Mouse (Mus musculus) neural tube, embryonic 15.5 days (tissue): Measurements from ENCODE around the gene Adcy9. TPM values are rescaled to one million over a fixed set of nuclear protein-coding genes. Genes with fewer than 3 reads are reported as not detected.

Experiments used
- ATAC-seq: fragments of 200-750 bp; cut with Nextera tagmentation; 2 replicates; pipeline ENCODE4 v1.8.0; 2017; ENCODE audit warnings: mild to moderate bottlenecking, moderate TSS enrichment, moderate library complexity; ENCODE audit not compliant: low FRiP score
- H3K27ac ChIP-seq: fragments of 300-500 bp; sonication (generic); replicated peaks from 2 replicates; pipeline ENCODE4 v1.5.1; 2015; ENCODE audit warnings: mild to moderate bottlenecking, inconsistent platforms
- H3K27me3 ChIP-seq: fragments of 300-500 bp; sonication (generic); replicated peaks from 2 replicates; pipeline ENCODE4 v1.6.1; 2015; ENCODE audit warnings: inconsistent platforms
- H3K36me3 ChIP-seq: fragments of 300-500 bp; sonication (generic); 2 replicates; pipeline ENCODE4 v1.6.1; 2015; ENCODE audit warnings: inconsistent platforms
- H3K4me1 ChIP-seq: fragments of 300-500 bp; sonication (generic); 2 replicates; pipeline ENCODE4 v1.6.1; 2015; ENCODE audit warnings: inconsistent platforms
- H3K4me2 ChIP-seq: fragments of 300-500 bp; sonication (generic); 2 replicates; pipeline ENCODE4 v1.6.1; 2015; ENCODE audit warnings: inconsistent platforms, mild to moderate bottlenecking, moderate library complexity
- H3K4me3 ChIP-seq: fragments of 300-500 bp; sonication (generic); replicated peaks from 2 replicates; pipeline ENCODE4 v1.5.1; 2015; ENCODE audit warnings: mild to moderate bottlenecking, inconsistent platforms
- H3K9ac ChIP-seq: fragments of 300-500 bp; sonication (generic); replicated peaks from 2 replicates; pipeline ENCODE4 v1.6.1; 2015; ENCODE audit warnings: mild to moderate bottlenecking, inconsistent platforms
- H3K9me3 ChIP-seq: fragments of 300-500 bp; sonication (generic); replicated peaks from 2 replicates; pipeline ENCODE4 v1.6.1; 2016; ENCODE audit warnings: inconsistent platforms
- WGBS: fragments of 180-500 bp; shearing (Covaris S2); methylation state at CpG from one replicate; pipeline ENCODE4 v1.1.7; 2015; ENCODE audit warnings: mixed read lengths; 5-methylcytosine and 5-hydroxymethylcytosine counted together
- polyA plus RNA-seq: library from polyadenylated mRNA; unstranded; fragments of >200 nt; fragmentation: Nextera tagmentation; extraction: Ambion mirVana; gene quantifications from 2 replicates; pipeline ENCODE4 v1.2.1, GENCODE M21; 2015

Gene Adcy9
- polyA plus RNA-seq, 1 experiment from 2014 or later, result 5.0 TPM

DNA sequence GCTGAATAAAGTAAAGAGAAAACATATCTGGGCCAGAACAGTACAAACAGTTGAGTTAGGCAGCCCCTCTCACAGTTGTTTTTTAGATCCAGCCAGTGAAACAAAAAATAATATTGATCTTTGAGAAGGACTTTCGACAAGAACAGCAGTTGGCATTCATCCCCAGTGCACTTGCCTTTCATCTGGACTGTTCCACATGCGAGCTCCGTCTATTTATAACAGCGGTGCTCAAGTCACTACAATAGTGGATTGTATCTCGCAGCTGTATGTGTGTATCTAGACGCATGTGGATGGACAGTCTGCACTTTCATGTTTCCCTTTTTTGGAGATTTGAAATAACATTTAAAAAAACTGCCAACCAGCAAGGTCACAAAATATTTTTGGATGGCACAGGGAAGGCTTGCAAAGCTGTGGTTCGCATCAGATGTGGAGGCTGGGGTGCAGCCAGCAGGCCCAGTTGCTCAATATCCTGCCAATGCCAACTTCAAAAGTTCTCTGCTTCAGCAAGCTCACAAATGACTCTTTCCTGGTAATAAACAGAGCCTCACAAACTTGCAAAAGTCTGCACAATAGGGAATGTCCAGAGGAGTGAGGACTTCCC, 45.4 kb downstream of the Adcy9 start:
- Histone ChIP-seq H3K36me3 (no peaks in the 10 kb centered on the region), H3K4me3 (no peak overlapping the region), H3K27ac (no peak overlapping the region), H3K9me3 (no peaks in the 10 kb centered on the region), H3K27me3 (no peaks in the 10 kb centered on the region), H3K4me2 (no peak overlapping the region), H3K4me1 (no peaks in the 10 kb centered on the region), H3K9ac (no peak overlapping the region)
- no peak for ATAC-seq
- 71% methylated on average over 7 of the region's 7 CpGs for WGBS

DNA sequence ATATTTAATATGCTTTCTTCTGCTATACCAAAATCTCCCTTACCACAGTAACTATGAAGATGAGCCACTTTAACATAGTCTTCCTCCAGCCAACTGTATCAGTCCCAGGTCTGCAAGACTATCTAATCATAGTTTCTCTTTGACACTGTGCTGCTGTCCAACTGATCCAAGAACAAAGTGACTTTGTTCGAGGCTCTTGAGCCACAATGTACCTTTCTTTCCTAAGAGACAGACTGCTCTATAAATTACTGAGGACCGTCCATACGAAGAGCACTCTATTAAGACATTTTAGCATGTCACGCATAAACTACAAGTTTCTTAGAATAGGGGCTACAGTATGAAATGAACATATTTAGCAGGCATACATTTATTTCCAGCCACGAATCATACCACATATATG, 46.0 kb downstream of the Adcy9 start:
- H3K4me2 ChIP-seq, result no peak overlapping the region
- no peak for ATAC-seq
- no peak overlapping the region for H3K27ac ChIP-seq
- H3K36me3 ChIP-seq, result no peaks in the 10 kb centered on the region
- H3K4me3 ChIP-seq, result no peak overlapping the region
- no peaks in the 10 kb centered on the region for H3K4me1 ChIP-seq
- 73% methylated on average over 5 of the region's 5 CpGs for WGBS
- no peak overlapping the region for H3K9ac ChIP-seq
- H3K27me3 ChIP-seq, result no peaks in the 10 kb centered on the region
- H3K9me3 ChIP-seq, result no peaks in the 10 kb centered on the region

DNA sequence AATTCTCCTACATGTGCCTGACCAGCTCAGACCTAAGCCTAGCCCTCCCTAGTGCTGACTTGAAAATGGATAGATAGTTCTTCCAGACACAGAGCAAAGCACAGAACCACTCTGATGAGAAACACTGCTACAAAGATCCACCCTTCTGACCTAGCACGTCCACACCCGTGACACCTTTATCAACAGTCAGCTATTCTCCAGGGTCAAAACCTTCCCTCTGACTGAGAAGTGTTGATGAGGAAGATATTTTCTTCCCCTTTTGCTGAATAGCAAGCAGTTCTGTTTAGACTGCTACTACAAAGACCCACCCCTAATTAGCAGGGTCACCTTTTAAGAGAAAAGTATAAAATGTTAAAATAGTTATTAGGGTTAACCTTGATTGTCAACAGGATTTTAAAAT, 49.3 kb downstream of the Adcy9 start:
- Histone ChIP-seq H3K36me3 (no peaks in the 10 kb centered on the region), H3K27me3 (no peaks in the 10 kb centered on the region), H3K27ac (no peak overlapping the region), H3K4me2 (no peak overlapping the region), H3K4me3 (no peak overlapping the region), H3K9ac (no peak overlapping the region), H3K9me3 (no peaks in the 10 kb centered on the region), H3K4me1 (peaks cover 7% of the 10 kb centered on the region; the same call in 1 of the 2 replicates)
- ATAC-seq, result no peak
- 88% methylated on average over 2 of the region's 2 CpGs for WGBS

DNA sequence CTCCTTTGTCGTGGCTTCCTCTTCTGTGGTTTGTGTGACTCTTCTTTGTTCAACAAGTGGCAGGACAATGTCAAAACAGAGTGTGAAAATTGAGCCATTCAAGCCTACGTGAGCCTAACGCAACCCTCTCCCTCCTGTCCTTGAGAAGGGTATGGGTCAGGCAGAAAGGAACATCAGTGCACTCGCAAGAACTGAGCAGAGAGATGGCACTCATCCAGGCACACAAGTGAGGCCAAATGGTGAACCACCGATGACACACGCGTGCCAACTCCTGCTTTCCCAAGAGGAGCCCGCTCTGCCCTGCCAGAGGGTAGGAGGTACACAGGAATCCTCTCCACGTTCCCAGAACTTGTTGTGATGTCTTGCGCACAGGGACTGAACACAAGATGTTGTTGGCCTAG, 50.2 kb downstream of the Adcy9 start:
- H3K9ac ChIP-seq, result no peak overlapping the region
- no peaks in the 10 kb centered on the region for H3K27me3 ChIP-seq
- H3K4me3 ChIP-seq, result no peak overlapping the region
- no peak for ATAC-seq
- peaks cover 7% of the 10 kb centered on the region; the same call in 1 of the 2 replicates for H3K4me1 ChIP-seq
- no peaks in the 10 kb centered on the region for H3K36me3 ChIP-seq
- H3K4me2 ChIP-seq, result no peak overlapping the region
- H3K9me3 ChIP-seq, result no peaks in the 10 kb centered on the region
- no peak overlapping the region for H3K27ac ChIP-seq
- WGBS, result 61% methylated on average over 10 of the region's 10 CpGs

DNA sequence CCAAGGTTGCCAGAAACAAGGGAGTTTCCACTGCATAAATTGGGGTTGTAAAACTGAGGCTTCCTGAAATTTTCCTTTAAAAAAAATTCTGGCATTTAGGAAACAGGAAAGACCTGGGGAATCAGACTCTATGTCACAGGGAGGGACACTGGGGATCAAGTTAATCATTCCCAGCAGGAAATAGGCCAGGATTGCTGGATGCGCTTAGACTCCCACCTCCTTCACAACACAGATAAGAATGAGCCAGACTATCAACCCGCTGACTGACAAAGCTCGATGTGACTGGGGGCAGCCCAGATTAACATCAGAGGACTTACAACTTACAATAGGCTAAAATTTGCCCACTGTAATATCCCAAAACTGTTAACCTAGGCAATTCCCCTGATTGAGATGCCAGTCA, 52.4 kb downstream of the Adcy9 start:
- WGBS, result 70% methylated on average over 3 of the region's 3 CpGs
- no peaks in the 10 kb centered on the region for H3K27me3 ChIP-seq
- H3K4me3 ChIP-seq, result no peak overlapping the region
- no peak overlapping the region for H3K4me2 ChIP-seq
- H3K36me3 ChIP-seq, result no peaks in the 10 kb centered on the region
- H3K27ac ChIP-seq, result no peak overlapping the region
- H3K9ac ChIP-seq, result no peak overlapping the region
- no peaks in the 10 kb centered on the region for H3K9me3 ChIP-seq
- no peak for ATAC-seq
- peaks cover 7% of the 10 kb centered on the region; the same call in 1 of the 2 replicates for H3K4me1 ChIP-seq

DNA sequence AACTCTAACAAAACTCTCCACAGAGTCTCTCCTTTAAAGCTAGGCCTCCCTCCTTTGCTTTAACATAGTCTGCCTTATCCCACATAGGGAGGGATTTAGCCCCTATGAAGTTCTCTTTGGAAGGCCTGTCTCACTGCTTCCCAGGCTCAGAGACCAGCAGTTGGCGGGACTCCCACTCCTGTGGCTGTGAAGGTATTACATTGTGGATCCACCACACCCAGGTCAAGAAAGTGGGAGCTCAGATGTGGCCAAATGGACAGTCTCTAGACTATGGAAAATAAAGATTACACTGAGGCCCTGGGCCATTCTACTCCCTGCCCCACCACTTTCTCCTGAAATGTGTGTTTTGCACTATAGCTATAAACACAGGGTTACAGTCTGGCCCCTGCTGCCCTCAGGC, 53.0 kb downstream of the Adcy9 start:
- H3K27me3 ChIP-seq, result no peaks in the 10 kb centered on the region
- no peak overlapping the region for H3K27ac ChIP-seq
- ATAC-seq, result no peak
- 87% methylated on average over 1 of the region's 1 CpGs for WGBS
- no peak overlapping the region for H3K4me2 ChIP-seq
- H3K9ac ChIP-seq, result no peak overlapping the region
- no peaks in the 10 kb centered on the region for H3K9me3 ChIP-seq
- no peak overlapping the region for H3K4me3 ChIP-seq
- H3K4me1 ChIP-seq, result peaks cover 7% of the 10 kb centered on the region; the same call in 1 of the 2 replicates
- H3K36me3 ChIP-seq, result no peaks in the 10 kb centered on the region

DNA sequence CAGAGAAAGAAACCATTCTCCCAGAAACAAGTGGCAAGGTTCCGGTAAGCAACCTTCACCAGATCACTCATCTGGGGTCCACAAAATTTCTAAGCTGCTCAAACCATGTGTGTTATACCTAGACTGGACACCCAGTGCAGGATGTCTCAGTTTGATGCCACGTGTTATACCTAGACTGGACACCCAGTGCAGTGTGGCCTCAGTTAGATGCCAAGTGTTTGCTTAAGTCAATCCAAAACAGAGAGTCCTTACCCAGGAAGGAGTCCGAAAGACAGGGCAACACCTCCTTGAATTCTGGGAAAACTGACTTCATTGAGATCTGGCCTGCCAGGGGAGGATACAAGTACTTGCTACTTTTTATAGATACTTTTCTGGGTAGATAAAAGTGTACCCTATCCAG, 53.6 kb downstream of the Adcy9 start:
- 93% methylated on average over 3 of the region's 3 CpGs for WGBS
- Histone ChIP-seq H3K27me3 (no peaks in the 10 kb centered on the region), H3K27ac (no peak overlapping the region), H3K9me3 (no peaks in the 10 kb centered on the region), H3K9ac (no peak overlapping the region), H3K4me2 (no peak overlapping the region), H3K36me3 (no peaks in the 10 kb centered on the region), H3K4me1 (peaks cover 7% of the 10 kb centered on the region; the same call in 1 of the 2 replicates), H3K4me3 (no peak overlapping the region)
- ATAC-seq, result no peak

DNA sequence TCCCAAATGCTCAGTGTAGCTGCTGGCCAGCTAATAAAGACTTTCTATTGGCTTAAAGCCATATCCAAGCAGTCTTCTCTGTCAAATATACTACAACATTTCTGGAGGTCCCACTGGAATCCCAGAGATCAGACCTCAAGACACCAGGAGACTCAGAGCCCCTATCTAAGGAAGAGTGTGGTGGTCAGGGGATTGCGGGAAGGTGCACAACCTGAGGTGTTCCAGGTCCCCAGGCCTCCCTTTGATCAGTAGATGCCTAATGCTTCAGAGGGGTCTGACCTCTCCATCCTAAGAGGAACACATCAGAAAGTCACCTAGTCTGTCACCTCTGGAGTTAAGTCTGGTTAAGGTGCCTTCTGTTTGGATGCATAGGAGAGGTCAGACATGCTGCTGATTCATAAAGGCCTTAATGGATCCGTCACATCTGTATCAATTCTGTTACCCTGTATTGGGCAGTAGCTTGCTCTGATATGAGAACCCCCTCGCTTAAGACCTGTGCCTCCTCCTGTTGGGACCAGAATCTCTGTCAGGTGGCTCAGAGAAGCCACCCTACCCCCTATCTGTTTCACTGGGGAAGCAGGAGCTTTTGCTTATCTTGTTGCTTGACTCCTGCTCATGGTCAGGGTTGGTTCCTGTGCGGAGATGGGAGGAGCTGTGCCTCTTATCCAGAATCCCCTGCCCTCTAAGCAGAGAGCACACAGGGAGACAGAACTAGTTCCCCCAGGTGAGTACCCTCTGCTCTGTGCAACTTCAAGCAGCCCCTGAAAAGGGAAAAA, 56.8 kb downstream of the Adcy9 start:
- no peak for ATAC-seq
- Histone ChIP-seq H3K9me3 (no peaks in the 10 kb centered on the region), H3K4me2 (no peak overlapping the region), H3K36me3 (no peaks in the 10 kb centered on the region), H3K4me3 (no peak overlapping the region), H3K27ac (no peak overlapping the region), H3K4me1 (peaks cover 7% of the 10 kb centered on the region; the same call in 1 of the 2 replicates), H3K27me3 (no peaks in the 10 kb centered on the region), H3K9ac (no peak overlapping the region)
- WGBS, result 92% methylated on average over 4 of the region's 4 CpGs

DNA sequence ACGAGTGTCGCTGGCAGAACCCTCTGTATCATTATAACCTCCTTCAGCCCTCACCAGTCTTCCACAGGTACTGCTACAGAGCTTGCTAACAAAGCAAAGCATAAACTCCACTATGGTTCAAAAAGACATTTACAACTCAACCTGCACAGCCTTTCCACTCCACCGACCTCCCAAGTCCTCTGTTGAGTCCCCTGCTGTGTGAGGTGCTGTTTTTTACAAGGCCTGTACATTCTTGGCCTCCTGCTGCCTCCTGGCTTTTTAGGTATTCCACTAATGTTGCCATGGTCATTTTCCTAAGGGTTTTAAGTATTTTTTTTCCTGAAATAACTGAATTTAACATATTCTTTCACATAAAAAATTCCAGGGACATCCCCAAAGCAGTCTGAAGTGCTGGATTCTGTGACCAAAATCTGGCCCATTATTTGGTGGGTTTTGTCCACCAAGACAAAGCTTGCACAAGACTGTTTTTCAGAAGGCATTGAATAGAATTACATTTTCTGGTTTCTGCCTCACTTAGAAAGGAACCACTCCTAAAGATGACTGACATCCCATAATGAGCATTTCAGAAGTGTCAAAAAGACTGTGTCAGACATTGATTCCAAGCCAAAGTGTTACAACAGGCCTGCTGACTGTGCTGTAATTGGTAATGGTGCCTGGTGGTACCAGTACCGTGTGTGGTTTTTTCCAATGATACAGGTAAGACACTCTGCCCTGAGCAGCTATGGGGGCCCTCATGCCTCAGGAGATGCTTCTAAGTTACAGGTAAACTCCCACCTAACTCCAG, 64.8 kb downstream of the Adcy9 start:
- WGBS, result 61% methylated on average over 4 of the region's 4 CpGs
- H3K36me3 ChIP-seq, result no peaks in the 10 kb centered on the region
- no peak overlapping the region for H3K4me2 ChIP-seq
- no peaks in the 10 kb centered on the region for H3K9me3 ChIP-seq
- H3K27ac ChIP-seq, result no peak overlapping the region
- H3K4me1 ChIP-seq, result no peaks in the 10 kb centered on the region
- no peak for ATAC-seq
- no peak overlapping the region for H3K4me3 ChIP-seq
- H3K27me3 ChIP-seq, result no peaks in the 10 kb centered on the region
- no peak overlapping the region for H3K9ac ChIP-seq

DNA sequence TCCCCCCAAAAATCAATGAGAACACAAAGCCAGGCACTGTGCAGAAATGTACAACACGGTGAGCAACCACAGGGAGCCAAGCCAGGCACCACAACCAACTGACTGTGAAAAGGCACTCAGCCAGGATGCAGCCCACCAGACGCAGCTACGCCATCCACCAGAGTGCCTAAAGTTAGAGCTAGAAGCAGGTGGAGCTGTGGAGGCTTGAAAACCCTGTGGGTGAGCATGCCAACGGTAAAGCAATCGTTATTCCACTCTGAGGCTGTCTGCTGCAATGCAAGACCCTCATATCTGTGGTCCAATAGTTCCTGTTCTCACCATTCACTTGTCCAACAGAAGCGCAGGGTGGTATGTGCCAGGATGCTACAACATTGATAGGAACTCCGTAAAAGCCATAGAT, 77.7 kb downstream of the Adcy9 start:
- ATAC-seq, result no peak
- no peaks in the 10 kb centered on the region for H3K36me3 ChIP-seq
- H3K9me3 ChIP-seq, result no peaks in the 10 kb centered on the region
- H3K4me1 ChIP-seq, result no peaks in the 10 kb centered on the region
- H3K4me3 ChIP-seq, result no peak overlapping the region
- no peaks in the 10 kb centered on the region for H3K27me3 ChIP-seq
- no peak overlapping the region for H3K27ac ChIP-seq
- no peak overlapping the region for H3K4me2 ChIP-seq
- H3K9ac ChIP-seq, result no peak overlapping the region
- WGBS, result 90% methylated on average over 7 of the region's 7 CpGs

DNA sequence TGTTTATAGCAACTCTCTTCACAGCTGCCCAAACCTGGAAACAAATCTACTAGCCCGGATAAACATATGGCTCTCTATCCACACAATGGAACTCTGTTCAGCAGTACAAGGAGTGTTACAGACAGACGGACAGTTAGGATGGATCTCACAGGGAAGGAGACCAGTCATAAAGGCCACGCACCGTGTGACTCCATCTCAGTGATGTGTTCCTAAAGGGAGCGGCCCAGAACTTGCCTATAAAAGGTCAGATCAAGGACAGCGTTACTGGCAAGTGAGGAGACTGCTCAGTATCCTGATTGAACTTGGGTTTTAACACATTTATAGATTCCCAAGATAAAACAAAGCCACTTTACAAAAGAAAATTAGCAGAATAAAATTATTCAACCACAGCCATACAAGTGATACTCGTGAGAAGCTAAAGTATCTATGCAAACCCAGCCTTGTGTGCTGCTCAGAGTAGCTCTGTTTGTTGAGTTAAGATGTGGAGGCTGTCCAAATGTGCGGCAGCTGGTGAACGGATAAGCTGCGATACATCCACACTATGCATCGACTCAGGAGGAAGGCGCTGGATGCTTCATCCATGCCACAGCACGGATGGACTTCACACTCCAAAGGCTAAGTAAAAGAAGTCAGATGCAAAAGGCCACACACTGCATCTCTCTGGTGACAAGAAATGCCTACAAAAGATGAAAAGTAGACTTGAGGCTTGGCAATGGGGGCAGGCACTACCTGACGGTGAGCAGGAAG, 78.8 kb downstream of the Adcy9 start:
- ATAC-seq, result no peak

More for the DNA sequence above, 78.8 kb downstream of the Adcy9 start:
- 81% methylated on average over 14 of the region's 14 CpGs for WGBS
- Histone ChIP-seq H3K36me3 (no peaks in the 10 kb centered on the region), H3K4me2 (no peak overlapping the region), H3K27ac (0 out of 2 replicates have a peak overlapping the region, but pooled peaks have one; percentile 5), H3K9me3 (no peaks in the 10 kb centered on the region), H3K4me1 (no peaks in the 10 kb centered on the region), H3K4me3 (no peak overlapping the region), H3K9ac (no peak overlapping the region), H3K27me3 (no peaks in the 10 kb centered on the region)
